Mouse (Mus musculus): ENCODE results near the gene Atp8b5. TPM values are rescaled to one million over a fixed set of nuclear protein-coding genes. Genes with fewer than 3 reads are reported as not detected.

Atp8b5 gene
- polyA plus RNA-seq, 1 experiment from 2014 or later = 0.40 TPM

DNA sequence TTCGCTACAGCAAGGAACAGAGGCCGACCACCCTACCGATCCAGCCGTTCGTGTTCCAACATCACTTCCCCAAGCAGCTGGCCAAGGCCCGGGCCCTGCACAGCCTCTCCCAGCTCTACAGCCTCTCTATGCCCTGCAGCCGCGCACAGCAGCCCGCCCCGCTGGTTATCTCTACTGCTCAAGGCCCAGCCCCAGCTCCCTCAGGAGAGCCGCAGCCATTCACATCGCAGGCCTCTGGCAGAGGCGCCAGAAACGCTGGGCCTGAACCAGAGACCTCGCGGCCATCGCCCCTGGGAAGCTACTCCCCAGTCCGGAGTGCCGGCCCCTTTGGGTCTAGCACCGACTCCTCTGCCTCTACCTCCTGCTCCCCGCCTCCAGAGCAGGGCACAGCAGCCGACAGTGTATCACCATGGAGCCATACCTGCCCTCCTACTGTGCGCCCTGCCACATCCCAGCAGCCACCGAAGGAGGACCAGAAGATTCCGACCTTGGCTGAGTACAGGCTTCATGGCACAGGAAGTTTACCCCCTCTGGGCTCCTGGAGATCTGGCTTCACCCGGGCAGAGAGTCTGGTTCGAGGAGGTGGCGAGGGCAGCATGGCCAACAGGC lies 154.8 kb downstream of the Atp8b5 start:
- Histone ChIP-seq H3K9me3 (no peaks in the 10 kb centered on the region), H3K9ac (no peak overlapping the region; the same call in 1 of the 2 replicates), H3K27ac (no peak overlapping the region), H3K4me3 (replicated peaks) (no peak overlapping the region), H3K36me3 (replicated peaks) (peaks cover 62% of the 10 kb centered on the region), H3K4me2 (no peak overlapping the region), H3K27me3 (peaks cover 34% of the 10 kb centered on the region), H3K4me1 (peaks cover 15% of the 10 kb centered on the region)
- WGBS = 80% methylated on average over 28 of the region's 28 CpGs
- ATAC-seq (ENCODE audit: low FRiP score) = no peak

Other genes starting within 250 kb of the Atp8b5 start
- 24.9 and 26.7 TPM in 2 replicates for gene Pigo, start 241.3 kb upstream of the Atp8b5 start, polyA plus RNA-seq (2016; fragmentation: Nextera tagmentation; extraction: Ambion mirVana)
- 308 and 324 TPM in 2 replicates for gene Stoml2, start 235.4 kb upstream of the Atp8b5 start, polyA plus RNA-seq (2016; fragmentation: Nextera tagmentation; extraction: Ambion mirVana)
- gene Fam214b, start 220.9 kb upstream of the Atp8b5 start, polyA plus RNA-seq (2016; fragmentation: Nextera tagmentation; extraction: Ambion mirVana) = 40.3 and 40.6 TPM in 2 replicates
- gene Unc13b, start 208.2 kb upstream of the Atp8b5 start, polyA plus RNA-seq (2016; fragmentation: Nextera tagmentation; extraction: Ambion mirVana) = 25.3 and 25.5 TPM in 2 replicates
- gene Rusc2, start 114.8 kb downstream of the Atp8b5 start, polyA plus RNA-seq (2016; fragmentation: Nextera tagmentation; extraction: Ambion mirVana) = 37.6 and 44.9 TPM in 2 replicates
- gene Fam166b, start 162.0 kb downstream of the Atp8b5 start, polyA plus RNA-seq (2016; fragmentation: Nextera tagmentation; extraction: Ambion mirVana) = 0.23 TPM in 1 of 2 replicates, not detected in the other
- gene Tesk1, start 174.8 kb downstream of the Atp8b5 start, polyA plus RNA-seq (2016; fragmentation: Nextera tagmentation; extraction: Ambion mirVana) = 10.5 and 12.6 TPM in 2 replicates
- 2.9 and 3.8 TPM in 2 replicates for gene Cd72, start 187.5 kb downstream of the Atp8b5 start, polyA plus RNA-seq (2016; fragmentation: Nextera tagmentation; extraction: Ambion mirVana)
- not detected in 2 replicates for gene Sit1, start 216.6 kb downstream of the Atp8b5 start, polyA plus RNA-seq (2016; fragmentation: Nextera tagmentation; extraction: Ambion mirVana)
- 44.7 and 45.8 TPM in 2 replicates for gene Ccdc107, start 225.7 kb downstream of the Atp8b5 start, polyA plus RNA-seq (2016; fragmentation: Nextera tagmentation; extraction: Ambion mirVana)
- 45.8 and 50.3 TPM in 2 replicates for gene Arhgef39, start 232.5 kb downstream of the Atp8b5 start, polyA plus RNA-seq (2016; fragmentation: Nextera tagmentation; extraction: Ambion mirVana)
- gene Car9, start 239.8 kb downstream of the Atp8b5 start, polyA plus RNA-seq (2016; fragmentation: Nextera tagmentation; extraction: Ambion mirVana) = 0.27 and 0.50 TPM in 2 replicates